Mouse (Mus musculus): Measurements from ENCODE around the gene Mrpl44.

GRCm38 (mm10) chr1:79752714-79753340 lies 23.0 kb upstream of the Mrpl44 start:
- no peak for TF ChIP-seq CTCF (IDR thresholded peaks at IDR 0.05; ENCODE audit: low read depth, low read length)
- TF ChIP-seq POLR2AphosphoS5 (IDR thresholded peaks at IDR 0.05; ENCODE audit: insufficient replicate concordance, low read depth, low read length): no peak
- no peak for TF ChIP-seq GATA1 (IDR thresholded peaks at IDR 0.05; ENCODE audit: borderline replicate concordance, low read length)
- no peak for TF ChIP-seq GATA2 (IDR thresholded peaks at IDR 0.05; ENCODE audit: borderline replicate concordance, low read depth, low read length)

All from G1E (cell line).